8 mouse cellular contexts compared by ENCODE assay signal in genomic region chr14:78383256-78383709, GRCm38 (mm10).
DNase-seq lines count a peak whose midpoint lies in the region; ATAC-seq and TF ChIP-seq lines count a peak whose summit lies in the region.
"Had no signal": no experiment of that assay in that cellular context is flagged by ENCODE, and none has a peak within 500 bp of the region (broad histone marks: within the 10 kb centered on the region; RNA-seq: fewer than 3 reads in every experiment).

No protein-coding gene starts in this region.

- no peaks in the 10 kb centered on the region for H3K27me3 ChIP-seq in forebrain, postnatal 0 days (ENCODE audit: insufficient read depth, low read length)
- H3K27me3 ChIP-seq: midbrain, embryonic 12.5 days had no signal

- no peaks in the 10 kb centered on the region for H3K4me1 ChIP-seq in forebrain, postnatal 0 days (ENCODE audit: insufficient read depth)
- H3K4me1 ChIP-seq: midbrain, embryonic 12.5 days had no signal

- H3K9ac ChIP-seq in forebrain, postnatal 0 days: no peak overlapping the region
- H3K9ac ChIP-seq: midbrain, embryonic 12.5 days had no signal

- WGBS in forebrain, postnatal 0 days: 23% methylated on average over 8 of the region's 8 CpGs

- no peak for TF ChIP-seq CTCF in forebrain, postnatal 0 days (IDR thresholded peaks at IDR 0.05; ENCODE audit: low read depth)

- DNase-seq in MN1 (ENCODE audit: low spot score): peak; percentile 83
- peak; percentile 96 for DNase-seq in adrenal gland, adult 8-10 months
- peak; percentile 89 for DNase-seq in forebrain, postnatal 0 days
- peak; percentile 88 to 95 for DNase-seq in left cerebral cortex, postnatal 14 days (ENCODE audit: low spot score in 2 of 2)
- DNase-seq in ovary, adult 18-20 months (ENCODE audit: low spot score): peak; percentile 91
- DNase-seq in urinary bladder, postnatal 36 days (ENCODE audit: low spot score in 2 of 2): peak; percentile 5 to 70

- no peaks in the 10 kb centered on the region for H3K9me3 ChIP-seq in forebrain, postnatal 0 days (ENCODE audit: low read length)
- H3K9me3 ChIP-seq: midbrain, embryonic 12.5 days had no signal

- peak; percentile 97 for ATAC-seq in forebrain, postnatal 0 days
- peak; percentile 80 to 85 for ATAC-seq in hematopoietic stem cell, adult 5-6 weeks (replicated peaks in 1 of 2; ENCODE audit: insufficient read depth in 1 of 2, low FRiP score in 2 of 2, low TSS enrichment in 1 of 2, low read depth in 1 of 2, poor library complexity in 2 of 2, severe bottlenecking in 2 of 2)

- no peak overlapping the region for H3K4me3 ChIP-seq in forebrain, postnatal 0 days (ENCODE audit: low read depth, low read length)
- H3K4me3 ChIP-seq: midbrain, embryonic 12.5 days had no signal

- H3K27ac ChIP-seq in forebrain, postnatal 0 days (ENCODE audit: low read depth, low read length): no peak overlapping the region
- H3K27ac ChIP-seq: midbrain, embryonic 12.5 days had no signal

- no peaks in the 10 kb centered on the region for H3K36me3 ChIP-seq in forebrain, postnatal 0 days (ENCODE audit: insufficient read depth)
- H3K36me3 ChIP-seq: midbrain, embryonic 12.5 days had no signal

- intact Hi-C loops in left cerebral cortex, postnatal 14 days (cut with DNase I): no loop called here

- H3K4me2 ChIP-seq in forebrain, postnatal 0 days (ENCODE audit: low read depth): no peak overlapping the region
- H3K4me2 ChIP-seq: midbrain, embryonic 12.5 days had no signal

Comparison
In these comparisons a context has a peak if more than half of its experiments do, and no peak if none do; other contexts are left out.
1. DNase-seq: peak in every context shown above with its lines; median percentile 96 in adrenal gland, adult 8-10 months; 92 in left cerebral cortex, postnatal 14 days; 91 in ovary, adult 18-20 months; 89 in forebrain, postnatal 0 days; 83 in MN1; 38 in urinary bladder, postnatal 36 days.